Mouse (Mus musculus) c-Kit-positive CD71-positive TER-119-negative erythroid progenitor cells, embryonic 14.5 days (primary cell): Measurements from ENCODE around the gene Nubp2.

Source experiments
- DNase-seq: peaks from one replicate; pipeline ENCODE4 v3.0.0-alpha.2; 2013; ENCODE audit warnings: low read depth

The Nubp2 gene

DNA sequence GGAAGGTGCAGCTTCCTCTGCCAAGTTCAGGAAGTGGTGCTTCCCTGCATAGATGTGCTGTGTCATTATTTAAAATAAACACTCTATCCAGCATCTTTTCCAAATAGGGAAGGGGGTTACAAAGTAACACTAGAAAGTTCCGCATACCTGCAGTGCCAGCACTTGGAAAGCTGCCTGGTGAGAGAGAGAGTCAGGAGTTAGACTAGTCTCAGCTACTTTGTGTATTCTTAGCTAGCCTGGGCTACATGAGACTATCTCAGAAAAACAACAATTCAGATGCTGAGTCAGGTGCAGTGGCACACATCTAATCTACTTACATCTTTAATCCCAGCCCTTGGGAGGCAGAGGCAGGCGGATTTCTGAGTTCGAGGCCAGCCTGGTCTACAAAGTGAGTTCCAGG lies 24.4 kb downstream of the Nubp2 start:
- no peak for DNase-seq

DNA sequence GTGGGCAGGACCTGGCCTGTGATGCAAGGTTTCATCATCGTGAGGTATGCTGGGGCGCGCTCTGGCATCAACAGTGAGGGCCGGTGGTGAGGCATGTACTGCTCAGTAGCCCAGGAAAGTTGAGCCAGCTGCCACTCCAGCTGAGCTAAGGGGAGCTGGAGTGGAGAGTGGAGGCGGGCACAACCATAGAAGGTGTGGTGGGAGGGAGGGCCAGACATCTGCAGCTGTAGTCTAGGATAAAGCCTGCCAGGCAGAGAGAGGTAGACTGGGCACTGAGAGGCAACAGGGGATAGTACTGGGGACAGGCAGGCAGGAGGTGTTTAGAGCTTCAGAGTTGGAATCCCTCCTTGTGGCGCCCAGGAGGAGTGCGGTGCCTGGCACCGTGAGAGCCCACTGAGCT lies 26.1 kb downstream of the Nubp2 start:
- DNase-seq = no peak

DNA sequence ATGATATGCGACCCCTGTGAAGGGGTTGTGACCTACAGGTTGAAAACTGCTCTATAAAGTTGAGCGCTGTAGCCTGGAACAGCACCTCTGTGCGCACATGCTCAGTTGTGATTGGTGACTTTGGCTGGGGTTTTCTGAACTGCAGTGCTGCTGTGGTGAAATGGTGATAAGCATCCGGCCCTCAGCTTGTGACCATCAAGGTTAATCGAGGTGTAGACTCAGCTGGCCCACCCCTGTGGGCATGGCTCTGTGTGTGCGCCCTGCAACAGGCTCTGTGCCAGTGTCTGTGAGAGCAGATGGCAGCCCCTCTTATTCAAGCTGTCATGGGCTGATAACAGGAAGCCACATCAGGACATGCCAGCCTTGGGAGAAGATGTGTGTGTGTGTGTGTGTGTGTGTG lies 27.2 kb downstream of the Nubp2 start:
- peak; percentile 87 for DNase-seq

DNA sequence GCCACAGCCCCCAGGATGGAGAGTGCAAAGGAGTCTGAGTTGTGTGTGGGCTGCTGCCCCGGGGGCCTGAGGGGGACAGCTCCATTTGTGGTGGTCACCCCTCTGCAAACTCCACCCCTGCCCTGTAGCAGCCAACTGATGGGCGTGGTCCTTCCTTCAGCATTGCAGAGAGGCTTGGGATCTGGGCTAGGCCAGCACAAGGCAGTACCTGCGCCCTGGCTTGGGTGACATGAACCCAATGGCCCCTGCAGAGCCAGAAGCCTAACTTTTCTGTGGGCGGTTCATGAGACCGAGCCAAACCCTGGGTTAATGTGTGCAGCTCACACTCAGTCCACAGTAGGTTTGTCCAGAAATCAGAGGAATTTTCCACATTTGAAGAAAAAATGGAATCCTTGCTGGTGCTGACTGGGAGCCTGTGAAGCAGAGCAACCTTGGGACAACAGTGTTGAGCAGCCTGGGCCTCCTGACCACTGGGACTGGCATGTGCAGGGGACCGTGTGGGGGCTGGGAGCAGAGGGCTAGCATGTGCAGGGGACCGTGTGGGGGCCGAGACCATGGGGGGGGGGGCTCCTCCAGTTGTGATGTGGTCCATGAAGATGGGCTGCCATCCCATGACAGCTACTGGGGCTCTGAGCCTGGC lies 28.2 kb downstream of the Nubp2 start:
- DNase-seq = no peak

DNA sequence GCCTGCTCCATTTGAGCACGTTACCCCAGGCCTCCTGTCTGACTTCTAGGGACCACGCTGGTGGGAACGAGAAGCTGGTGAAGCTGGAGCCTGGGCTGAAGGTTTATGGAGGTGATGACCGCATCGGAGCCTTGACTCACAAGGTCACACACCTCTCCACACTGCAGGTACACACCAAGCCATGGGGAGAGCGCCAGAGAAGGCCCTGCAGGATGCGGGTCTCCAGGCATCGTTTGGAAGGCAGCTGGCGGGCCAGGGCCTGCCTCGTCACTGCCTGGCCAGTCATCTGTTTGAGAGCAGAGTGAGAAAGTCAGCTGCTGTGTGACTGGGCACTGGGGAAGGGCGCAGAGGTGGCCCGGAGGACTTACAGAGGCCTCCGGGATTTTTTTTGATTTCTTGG lies 29.6 kb downstream of the Nubp2 start:
- no peak for DNase-seq

DNA sequence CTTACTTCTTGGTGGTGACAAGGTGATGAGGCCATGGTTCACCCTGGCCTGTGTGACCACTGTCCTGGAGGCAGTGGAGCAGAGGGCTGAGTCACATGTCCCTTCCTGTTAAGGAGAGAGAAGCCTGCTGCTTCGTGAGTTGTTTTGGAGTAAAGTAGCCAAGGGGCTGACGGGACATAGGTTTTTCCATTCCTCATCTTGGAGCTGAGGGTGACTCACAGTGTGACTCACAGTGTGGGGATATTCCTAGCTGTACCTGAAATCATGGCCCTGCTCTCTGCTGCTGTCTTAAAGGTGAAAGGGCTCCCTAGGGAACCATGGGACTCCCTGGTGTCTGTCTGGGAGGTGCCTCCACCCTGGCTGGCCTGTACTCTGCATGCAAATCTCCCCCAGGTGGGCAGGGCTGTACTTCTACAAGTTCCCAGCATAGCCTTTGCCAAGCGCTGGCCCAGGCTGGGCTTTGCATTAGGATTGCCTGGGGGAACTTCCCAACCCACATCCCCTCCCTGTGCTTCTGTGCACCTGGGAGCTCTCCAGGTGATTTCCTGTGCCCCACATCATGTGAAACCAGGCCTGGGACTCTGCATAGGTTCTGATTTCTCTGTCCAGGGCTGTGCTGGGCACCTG lies 30.2 kb downstream of the Nubp2 start:
- no peak for DNase-seq

DNA sequence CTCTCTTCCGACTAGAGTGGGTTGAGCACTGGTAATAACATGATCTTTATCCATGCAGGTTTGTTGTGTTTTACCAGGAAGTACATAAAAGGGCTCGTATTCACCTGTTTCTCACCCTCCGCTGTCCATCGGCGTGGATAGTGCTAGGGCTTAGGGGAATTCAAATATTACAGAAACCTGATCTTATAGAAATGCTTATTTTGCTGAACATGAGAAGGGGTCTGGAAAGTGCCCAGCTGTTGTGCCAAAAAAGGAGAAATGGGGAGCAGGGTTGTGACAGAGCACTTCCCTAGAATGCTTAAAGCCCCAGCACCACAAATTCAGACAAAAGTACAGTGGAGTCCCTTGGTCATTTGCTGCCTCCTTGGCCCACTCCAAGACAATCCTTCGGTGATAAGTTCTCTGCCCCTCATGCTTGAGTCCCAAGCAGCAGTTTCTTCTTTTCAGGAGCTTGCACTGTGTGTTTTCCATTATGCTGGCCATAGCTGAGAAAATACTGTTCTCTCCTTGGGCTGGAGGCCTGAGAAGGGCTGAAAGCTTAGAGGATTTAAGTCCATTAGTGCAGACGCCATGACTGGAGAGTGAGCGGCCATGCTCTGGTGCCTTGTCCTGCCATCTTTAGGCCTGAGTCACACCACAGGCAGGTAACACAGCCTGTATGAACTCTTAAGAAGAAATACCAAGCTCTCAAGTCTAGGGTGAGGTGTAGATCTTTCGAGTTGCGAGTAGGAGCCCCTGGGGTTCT lies 34.6 kb downstream of the Nubp2 start:
- DNase-seq = no peak

DNA sequence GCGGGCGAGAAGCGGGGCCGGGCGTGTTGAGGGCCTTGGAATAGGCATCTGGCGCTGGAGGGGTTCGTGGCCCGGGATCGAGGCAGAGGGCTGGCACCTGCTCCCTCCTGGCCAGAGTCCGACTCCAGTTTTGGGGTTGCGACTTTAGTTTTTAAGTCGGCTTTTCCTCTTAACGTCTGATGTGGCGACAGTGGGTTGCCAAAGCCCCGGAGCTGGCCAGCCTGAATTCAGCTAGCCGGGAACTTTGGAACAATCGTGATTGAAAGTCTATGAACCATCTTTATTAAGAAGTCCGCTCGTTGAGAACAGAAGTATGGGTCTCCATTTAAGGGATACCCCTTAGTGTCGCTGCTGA lies 35.4 kb downstream of the Nubp2 start:
- DNase-seq = no peak

DNA sequence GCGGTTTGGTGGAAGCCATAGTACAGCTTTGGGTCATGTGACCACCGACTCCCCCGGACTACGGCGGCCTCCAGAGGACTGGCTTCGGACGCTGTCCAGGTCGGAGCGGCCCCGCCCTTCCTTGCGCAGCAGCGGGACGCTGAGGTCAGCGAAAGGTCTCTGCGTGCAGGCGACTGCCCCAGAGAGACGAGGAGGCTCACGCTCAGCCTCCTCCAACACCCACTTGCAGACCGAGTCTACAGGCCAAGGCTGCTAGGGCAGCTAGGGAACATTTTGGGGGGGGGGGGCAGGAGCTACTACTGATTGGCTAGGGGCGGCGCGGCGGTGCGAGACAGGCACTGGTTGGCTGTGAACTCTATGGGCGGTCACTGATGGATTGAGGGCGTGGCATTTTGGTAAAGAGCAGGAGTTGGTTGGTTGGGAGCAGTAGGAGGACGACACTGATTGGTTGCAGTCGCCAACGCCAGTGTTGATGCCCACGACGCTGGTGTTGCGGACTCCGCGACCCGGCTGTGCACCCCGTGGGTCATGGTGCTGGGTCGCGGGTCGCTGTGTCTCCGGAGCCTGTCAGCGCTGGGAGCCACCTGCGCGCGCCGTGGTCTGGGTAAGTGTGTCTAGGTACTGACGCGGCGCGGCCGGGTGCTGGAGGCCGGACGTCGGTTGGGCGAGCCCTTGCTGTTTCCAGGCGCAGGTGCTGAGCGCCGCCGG lies 35.9 kb downstream of the Nubp2 start, which contains the start of gene Fahd1:
Gene Fahd1, minus strand, starts transcription at position 300 of the 708 bp plus-strand sequence.
- peak; percentile 97 for DNase-seq

DNA sequence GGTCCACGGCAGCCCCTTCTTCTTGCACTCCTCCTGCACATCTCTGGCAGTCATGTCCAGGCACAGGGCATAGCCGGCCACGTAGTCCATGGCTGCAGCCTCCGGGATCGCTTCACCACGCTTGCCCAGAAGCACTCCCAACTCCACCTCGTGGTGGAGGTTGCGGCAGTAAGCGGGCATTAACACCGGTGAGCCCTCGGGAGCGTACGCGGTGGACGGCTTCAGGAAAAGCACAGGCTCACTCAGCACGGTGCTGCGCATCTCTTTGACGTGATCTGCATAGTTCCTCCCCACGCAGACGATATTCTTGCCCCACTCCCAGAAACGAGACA lies 36.5 kb downstream of the Nubp2 start:
- no peak for DNase-seq

DNA sequence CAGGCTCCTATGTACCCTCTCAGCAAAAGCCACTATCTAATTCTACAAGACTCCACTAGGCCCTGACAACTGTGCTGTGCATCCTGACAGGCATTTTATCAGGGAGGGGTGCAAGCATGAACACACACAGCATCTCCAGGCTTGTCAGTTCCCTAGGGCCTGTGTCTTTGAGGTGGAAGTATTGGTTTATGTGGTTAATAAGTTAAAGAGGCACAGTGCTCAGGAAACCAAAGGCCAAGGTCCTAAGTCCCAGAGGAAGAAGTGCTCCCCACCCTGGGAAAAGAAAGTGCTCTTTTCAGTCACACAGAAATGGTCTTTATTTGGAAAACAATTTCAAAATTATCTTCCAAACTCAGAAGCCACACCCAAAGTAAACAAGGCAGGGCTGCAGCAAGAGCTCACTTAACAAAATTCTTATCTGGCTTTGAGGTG lies 37.5 kb downstream of the Nubp2 start:
- DNase-seq = peak; percentile 67

DNA sequence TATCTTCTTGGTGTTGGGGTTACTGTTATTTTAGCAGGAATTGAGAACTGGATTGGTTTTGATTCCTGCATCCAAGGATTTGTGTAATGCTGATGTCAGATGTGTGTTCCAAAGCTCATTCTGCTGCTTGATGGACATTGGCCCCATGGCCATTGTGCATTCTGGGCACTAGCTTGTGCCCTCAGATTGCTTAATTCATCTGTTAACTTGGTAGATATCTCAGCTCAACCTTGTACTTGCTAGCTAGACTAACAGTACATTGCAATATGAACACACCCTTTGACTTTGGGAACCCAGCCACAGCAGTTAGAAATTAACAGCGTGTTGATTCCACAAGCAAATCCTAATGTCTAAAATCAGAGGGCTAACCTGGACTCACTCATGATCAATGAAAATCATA lies 38.8 kb downstream of the Nubp2 start:
- no peak for DNase-seq

DNA sequence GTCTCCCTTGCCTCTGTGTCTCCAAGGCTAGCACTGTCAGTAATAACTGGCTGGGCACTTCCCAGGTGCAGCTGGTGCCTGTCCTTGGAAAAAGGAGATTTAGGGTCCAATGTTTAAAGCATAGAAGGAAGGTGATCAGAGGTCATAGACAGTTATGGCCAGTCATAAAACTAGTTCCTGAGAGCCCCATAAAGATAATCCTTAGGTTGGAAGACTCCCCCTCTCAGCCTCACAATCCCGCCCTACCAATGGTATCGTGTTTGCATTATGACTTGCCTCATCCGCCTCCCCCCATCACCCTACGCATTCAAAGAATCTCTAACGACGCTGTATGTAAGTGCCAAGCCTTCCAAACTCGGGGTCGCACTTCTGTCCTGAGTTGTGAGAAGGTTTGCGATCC lies 41.6 kb downstream of the Nubp2 start:
- DNase-seq = no peak

DNA sequence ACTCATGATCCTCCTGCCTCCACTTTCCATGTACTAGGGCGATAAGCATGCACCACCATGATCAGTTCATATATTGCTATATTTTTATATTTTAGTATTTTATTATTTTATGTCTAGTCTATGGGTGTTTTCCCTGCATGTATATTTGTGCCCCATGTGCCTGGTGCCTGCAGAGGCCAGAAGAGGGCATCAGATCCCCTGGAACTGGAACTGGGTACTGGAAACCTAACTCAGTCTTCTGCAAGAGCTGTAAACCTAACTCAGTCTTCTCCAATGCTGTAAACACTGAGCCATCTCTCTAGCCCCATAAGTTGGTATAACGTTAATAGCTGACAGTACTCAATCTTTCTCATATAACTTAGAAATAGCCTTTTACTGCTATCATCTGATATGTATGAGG lies 43.5 kb downstream of the Nubp2 start:
- DNase-seq = no peak

DNA sequence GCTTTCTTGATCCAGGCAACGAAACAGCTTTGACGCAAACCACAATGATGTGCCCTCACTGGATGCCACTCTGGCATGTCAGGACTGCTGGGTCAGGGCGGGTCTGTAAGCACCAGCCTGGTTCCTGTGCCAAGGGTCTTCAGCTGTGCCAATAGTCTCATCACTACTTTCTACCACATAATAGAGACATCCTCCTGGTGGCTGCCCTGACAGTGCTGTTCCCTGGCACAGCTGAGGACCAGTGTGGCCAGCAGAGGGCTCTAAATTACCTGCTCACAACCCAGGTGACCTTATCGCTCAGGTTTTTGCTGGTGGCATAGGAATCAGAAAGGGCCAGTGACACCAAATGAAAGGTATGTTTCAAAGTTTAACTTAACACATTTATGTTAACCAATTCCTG lies 45.0 kb downstream of the Nubp2 start:
- DNase-seq = no peak

DNA sequence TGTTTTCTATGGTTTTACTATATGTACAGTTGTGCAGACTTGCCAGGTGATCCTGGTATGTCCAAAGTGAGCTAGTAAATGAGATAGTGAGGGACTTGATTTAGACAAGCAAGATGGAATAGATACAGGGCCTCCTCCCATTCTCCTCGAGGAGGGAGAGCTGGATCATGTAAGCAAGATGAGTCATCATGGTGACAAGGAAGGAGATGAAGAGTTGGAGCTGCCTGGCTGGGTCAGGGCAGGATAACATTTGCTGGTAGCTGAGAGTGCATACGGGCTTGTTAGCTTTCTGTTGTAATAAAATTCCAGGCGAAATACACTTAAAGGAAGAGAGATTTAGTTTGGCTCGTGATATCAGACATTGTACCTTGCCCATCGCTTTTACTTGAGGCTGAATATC lies 45.8 kb downstream of the Nubp2 start:
- DNase-seq = no peak

DNA sequence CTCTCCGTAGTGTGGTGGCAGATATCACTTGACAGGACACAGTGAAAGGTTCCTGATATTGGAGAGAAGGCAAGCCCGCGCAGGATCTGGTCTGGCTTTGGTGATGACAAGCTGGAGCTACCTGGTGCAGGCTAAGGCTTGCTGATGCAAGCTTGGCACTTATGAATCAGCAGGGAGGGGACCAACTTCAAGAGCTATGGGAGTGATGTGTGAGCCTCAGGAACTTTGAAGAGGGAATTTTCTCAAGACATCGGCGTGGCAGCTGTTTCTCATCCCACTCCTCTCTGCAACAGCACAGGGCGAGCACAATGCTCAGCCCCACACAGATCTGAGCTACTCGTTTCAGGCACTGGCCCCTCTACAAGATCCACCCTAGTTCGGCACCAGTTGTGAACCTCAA lies 46.3 kb downstream of the Nubp2 start, which contains the start of gene Hagh:
Gene Hagh, plus strand, starts transcription at position 302 of the 400 bp plus-strand sequence.
- no peak for DNase-seq
